Mouse (Mus musculus) stomach, embryonic 15.5 days (tissue): ENCODE results near the gene Olfr1000. TPM values are rescaled to one million over a fixed set of nuclear protein-coding genes. Genes with fewer than 3 reads are reported as not detected.
"Not testable (repeated sequence)": the region's sequence is repeated elsewhere in the genome, so short reads cannot be mapped to it uniquely, and the experiment has no call there.

ENCODE experiments used
- ATAC-seq: fragments of 200-750 bp; cut with Nextera tagmentation; 2 replicates; pipeline ENCODE4 v1.8.0; 2017; ENCODE audit warnings: low read depth, moderate number of reproducible peaks, moderate TSS enrichment; ENCODE audit not compliant: insufficient read depth, low FRiP score
- H3K27ac ChIP-seq: fragments of 300-500 bp; sonication (generic); 2 replicates; pipeline ENCODE4 v1.5.1; 2015; ENCODE audit warnings: mild to moderate bottlenecking, inconsistent platforms
- H3K27me3 ChIP-seq: fragments of 300-500 bp; sonication (generic); replicated peaks from 2 replicates; pipeline ENCODE4 v1.6.1; 2015; ENCODE audit warnings: inconsistent platforms
- H3K36me3 ChIP-seq: fragments of 300-500 bp; sonication (generic); 2 replicates; pipeline ENCODE4 v1.6.1; 2015; ENCODE audit warnings: inconsistent platforms
- H3K4me1 ChIP-seq: fragments of 300-500 bp; sonication (generic); 2 replicates; pipeline ENCODE4 v1.6.1; 2015; ENCODE audit warnings: inconsistent platforms
- H3K4me2 ChIP-seq: fragments of 300-500 bp; sonication (generic); 2 replicates; pipeline ENCODE4 v1.6.1; 2015; ENCODE audit warnings: mild to moderate bottlenecking, inconsistent platforms
- H3K4me3 ChIP-seq: fragments of 300-500 bp; sonication (generic); replicated peaks from 2 replicates; pipeline ENCODE4 v1.5.1; 2015; ENCODE audit warnings: inconsistent platforms
- H3K9ac ChIP-seq: fragments of 300-500 bp; sonication (generic); 2 replicates; pipeline ENCODE4 v1.6.1; 2015; ENCODE audit warnings: inconsistent platforms
- H3K9me3 ChIP-seq: fragments of 300-500 bp; sonication (generic); 2 replicates; pipeline ENCODE4 v1.6.1; 2016; ENCODE audit warnings: inconsistent platforms
- WGBS: fragments of 180-500 bp; shearing (Covaris S2); methylation state at CpG from one replicate; pipeline ENCODE4 v1.1.7; 2015; 5-methylcytosine and 5-hydroxymethylcytosine counted together
- polyA plus RNA-seq: library from polyadenylated mRNA; unstranded; fragments of >200 nt; fragmentation: Nextera tagmentation; extraction: Ambion mirVana; gene quantifications from 2 replicates; pipeline ENCODE4 v1.2.1, GENCODE M21; 2015

Gene Olfr1000
- polyA plus RNA-seq, result not detected in 2 replicates

DNA sequence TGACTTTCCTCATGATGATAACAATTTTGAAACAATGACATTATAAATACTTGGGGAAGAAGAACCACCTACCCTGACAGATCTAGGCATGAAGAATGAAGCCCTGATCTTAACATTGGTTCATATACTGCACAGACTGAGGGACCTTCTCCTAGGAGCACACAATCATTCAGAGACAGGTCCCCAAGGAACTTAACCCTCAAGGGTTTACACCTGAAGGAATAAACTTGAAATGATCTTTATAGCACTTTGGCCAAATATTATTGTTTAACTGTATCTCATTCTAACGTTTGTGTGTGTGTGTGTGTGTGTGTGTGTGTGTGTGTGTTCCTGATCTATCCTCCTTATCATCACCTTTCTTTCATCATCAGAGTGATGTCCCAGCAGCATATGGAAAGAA is at the start of gene Olfr1000:
Olfr1000 (minus strand) TSS at position 101 of the 400 bp plus-strand sequence.
- no peak for ATAC-seq
- no peaks in the 10 kb centered on the region for H3K27me3 ChIP-seq
- H3K4me3 ChIP-seq, result no peak within 1 kb of the TSS
- no peaks in the 10 kb centered on the region for H3K4me1 ChIP-seq
- 57% methylated on average over 1 of the region's 1 CpGs for WGBS
- no peak within 1 kb of the TSS for H3K4me2 ChIP-seq
- no peak within 1 kb of the TSS for H3K27ac ChIP-seq
- H3K36me3 ChIP-seq, result no peaks in the 10 kb centered on the region
- no peak within 1 kb of the TSS for H3K9ac ChIP-seq
- no peaks in the 10 kb centered on the region for H3K9me3 ChIP-seq

DNA sequence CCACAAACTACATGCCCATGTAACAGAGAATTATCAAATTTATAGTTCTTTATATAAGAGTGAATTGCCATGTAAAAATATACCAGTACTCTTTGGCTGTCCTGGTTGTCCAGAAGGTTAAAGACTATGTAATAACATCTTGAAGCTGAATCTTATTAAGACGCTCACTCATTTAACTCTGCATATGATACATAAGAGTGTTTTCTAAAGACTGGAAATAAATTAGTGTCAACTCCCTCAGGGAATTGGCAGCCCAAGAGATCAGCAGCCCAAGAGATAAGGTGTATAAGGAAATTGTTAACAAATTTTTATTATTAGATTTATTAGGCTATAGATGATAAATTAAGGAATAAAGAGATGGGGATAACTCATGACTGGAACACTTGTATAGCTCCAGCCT is 38.9 kb upstream of the Olfr1000 start, which contains the start of gene Olfr1002:
Olfr1002 (minus strand) TSS at position 101 of the 400 bp plus-strand sequence.
- 84% methylated on average over 1 of the region's 1 CpGs for WGBS

DNA sequence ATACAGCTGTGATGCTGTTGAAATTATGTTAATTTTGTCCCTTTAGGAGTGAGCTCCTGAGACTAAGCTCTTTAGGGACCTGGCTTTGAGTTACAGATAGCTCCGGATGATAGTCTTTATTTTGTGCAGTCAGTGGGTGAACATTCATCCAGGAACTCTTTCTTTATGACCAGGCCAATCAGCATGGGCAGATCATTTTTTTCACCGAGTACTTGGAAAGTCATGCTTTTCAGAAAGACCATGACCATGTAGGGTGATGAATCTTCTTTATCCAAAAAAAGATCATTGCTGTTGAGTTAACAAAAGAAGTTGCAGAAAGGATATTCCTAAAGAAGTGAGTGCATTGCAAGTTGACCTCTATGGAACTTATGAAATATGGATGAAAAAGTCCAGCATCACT is 23.1 kb downstream of the Olfr1000 start, which contains the start of gene Olfr998:
Olfr998 (plus strand) TSS at position 301 of the 400 bp plus-strand sequence.
- H3K9me3 ChIP-seq, H3K4me3 ChIP-seq, ATAC-seq: not testable (repeated sequence)

More for the DNA sequence above, 38.9 kb upstream of the Olfr1000 start, which contains the start of gene Olfr1002:
- no peaks in the 10 kb centered on the region for H3K4me1 ChIP-seq
- no peaks in the 10 kb centered on the region for H3K36me3 ChIP-seq
- H3K27ac ChIP-seq, result no peak within 1 kb of the TSS
- no peaks in the 10 kb centered on the region for H3K9me3 ChIP-seq
- ATAC-seq, result no peak
- H3K27me3 ChIP-seq, result no peaks in the 10 kb centered on the region
- no peak within 1 kb of the TSS for H3K9ac ChIP-seq
- no peak within 1 kb of the TSS for H3K4me3 ChIP-seq
- no peak within 1 kb of the TSS for H3K4me2 ChIP-seq

DNA sequence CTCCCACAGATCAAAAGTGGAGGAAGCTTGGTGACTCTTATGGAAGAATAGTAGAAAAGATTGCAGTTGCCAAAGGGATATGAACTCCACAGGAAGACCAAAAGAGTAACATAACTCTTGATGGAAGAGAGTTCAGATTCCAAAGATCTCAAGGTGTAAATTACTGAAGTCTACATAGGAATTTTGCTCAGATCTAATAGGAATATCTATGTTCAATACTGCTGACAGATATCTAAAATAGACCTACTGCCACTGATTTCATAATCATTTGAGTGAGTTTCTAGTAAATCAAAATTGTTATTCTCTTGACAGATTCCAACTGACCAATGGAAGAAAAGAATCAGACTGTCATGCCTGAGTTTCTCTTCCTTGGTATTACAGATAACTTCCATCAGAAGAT is 32.8 kb downstream of the Olfr1000 start, which contains the start of gene Olfr996:
Olfr996 (plus strand) TSS at position 301 of the 400 bp plus-strand sequence.
- Histone ChIP-seq H3K9ac (no peak within 1 kb of the TSS), H3K27me3 (no peaks in the 10 kb centered on the region)

More for the DNA sequence above, 23.1 kb downstream of the Olfr1000 start, which contains the start of gene Olfr998:
- H3K27ac ChIP-seq, H3K4me2 ChIP-seq, H3K36me3 ChIP-seq, H3K9ac ChIP-seq, H3K27me3 ChIP-seq, H3K4me1 ChIP-seq: not testable (repeated sequence)
- WGBS, result 89% methylated on average over 2 of the region's 2 CpGs

DNA sequence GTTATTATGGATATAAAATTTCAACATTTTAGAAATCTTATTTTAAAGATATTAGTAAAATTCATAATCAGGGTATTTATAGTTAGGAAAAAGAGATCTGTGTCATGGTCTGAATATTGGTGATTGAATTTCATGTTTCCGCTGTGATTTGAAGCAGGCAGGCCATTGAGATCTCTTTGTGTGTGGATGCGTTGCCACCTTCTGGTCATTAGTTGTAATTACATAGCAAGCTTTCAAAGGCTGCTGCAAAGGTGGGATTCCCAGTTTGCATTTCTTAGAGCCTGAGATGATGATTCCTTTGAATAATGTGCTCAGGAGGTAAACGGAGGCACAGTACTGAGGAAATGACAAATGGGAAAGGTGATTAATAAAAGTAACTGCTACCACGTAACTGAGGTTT is 50.5 kb downstream of the Olfr1000 start:
- 17% methylated on average over 4 of the region's 4 CpGs for WGBS
- Histone ChIP-seq H3K4me1 (no peaks in the 10 kb centered on the region), H3K4me2 (no peak overlapping the region), H3K36me3 (no peaks in the 10 kb centered on the region), H3K27ac (no peak overlapping the region), H3K9me3 (no peaks in the 10 kb centered on the region), H3K4me3 (no peak overlapping the region), H3K9ac (no peak overlapping the region), H3K27me3 (no peaks in the 10 kb centered on the region)
- no peak for ATAC-seq

More for the DNA sequence above, 32.8 kb downstream of the Olfr1000 start, which contains the start of gene Olfr996:
- H3K9me3 ChIP-seq, result no peaks in the 10 kb centered on the region
- no peaks in the 10 kb centered on the region for H3K4me1 ChIP-seq
- no peak within 1 kb of the TSS for H3K4me3 ChIP-seq
- ATAC-seq, result no peak
- H3K27ac ChIP-seq, result no peak within 1 kb of the TSS
- H3K4me2 ChIP-seq, result no peak within 1 kb of the TSS
- no peaks in the 10 kb centered on the region for H3K36me3 ChIP-seq

- H3K27ac ChIP-seq, result no peak overlapping the region
- WGBS, result 28% methylated on average over 4 of the region's 4 CpGs
Observed at GRCm38 (mm10) chr2:85560226-85560625, 51.5 kb downstream of the Olfr1000 start.

More at GRCm38 (mm10) chr2:85560226-85560625, 51.5 kb downstream of the Olfr1000 start:
- Histone ChIP-seq H3K4me2 (no peak overlapping the region), H3K4me1 (no peaks in the 10 kb centered on the region), H3K9me3 (no peaks in the 10 kb centered on the region), H3K36me3 (no peaks in the 10 kb centered on the region), H3K9ac (no peak overlapping the region), H3K4me3 (no peak overlapping the region), H3K27me3 (no peaks in the 10 kb centered on the region)
- no peak for ATAC-seq

Other genes starting within 250 kb of the Olfr1000 start
- gene Olfr988, start 248.7 kb downstream of the Olfr1000 start, polyA plus RNA-seq, result not detected in 2 replicates
- not detected in 2 replicates for gene Olfr992, start 202.4 kb downstream of the Olfr1000 start, polyA plus RNA-seq
- not detected in 2 replicates for gene Olfr993, start 197.0 kb downstream of the Olfr1000 start, polyA plus RNA-seq
- gene Olfr994, start 175.5 kb downstream of the Olfr1000 start, polyA plus RNA-seq, result not detected in 2 replicates
- not detected in 2 replicates for gene Olfr995, start 168.3 kb downstream of the Olfr1000 start, polyA plus RNA-seq
- 5.4 and 8.7 TPM in 2 replicates for gene 4833423E24Rik, start 92.9 kb downstream of the Olfr1000 start, polyA plus RNA-seq
- gene Olfr996, start 32.7 kb downstream of the Olfr1000 start, polyA plus RNA-seq, result not detected in 2 replicates
- not detected in 2 replicates for gene Olfr998, start 23.0 kb downstream of the Olfr1000 start, polyA plus RNA-seq
- not detected in 2 replicates for gene Olfr1002, start 38.8 kb upstream of the Olfr1000 start, polyA plus RNA-seq
- gene Olfr154, start 52.6 kb upstream of the Olfr1000 start, polyA plus RNA-seq, result not detected in 2 replicates
- gene Olfr1006, start 66.9 kb upstream of the Olfr1000 start, polyA plus RNA-seq, result not detected in 2 replicates
- not detected in 2 replicates for gene Olfr1008, start 77.5 kb upstream of the Olfr1000 start, polyA plus RNA-seq
- not detected in 2 replicates for gene Olfr1009, start 103.5 kb upstream of the Olfr1000 start, polyA plus RNA-seq
- not detected in 2 replicates for gene Olfr1012, start 150.9 kb upstream of the Olfr1000 start, polyA plus RNA-seq
- not detected in 2 replicates for gene Olfr1013, start 155.2 kb upstream of the Olfr1000 start, polyA plus RNA-seq
- gene Olfr1014, start 160.8 kb upstream of the Olfr1000 start, polyA plus RNA-seq, result not detected in 2 replicates
- not detected in 2 replicates for gene Olfr1015, start 170.1 kb upstream of the Olfr1000 start, polyA plus RNA-seq
- not detected in 2 replicates for gene Olfr1016, start 190.6 kb upstream of the Olfr1000 start, polyA plus RNA-seq
- gene Olfr1018, start 206.6 kb upstream of the Olfr1000 start, polyA plus RNA-seq, result not detected in 2 replicates
- gene Olfr1019, start 233.6 kb upstream of the Olfr1000 start, polyA plus RNA-seq, result not detected in 2 replicates
- gene Olfr1020, start 235.1 kb upstream of the Olfr1000 start, polyA plus RNA-seq, result not detected in 2 replicates